Mouse (Mus musculus): ENCODE measurements at regions not wholly inside any gene's neighbourhood (a gene's known extent, or its start where the extent isn't known, plus 50 kb on each side); places are given as distances from the start of the nearest gene placed in this dataset.

DNA sequence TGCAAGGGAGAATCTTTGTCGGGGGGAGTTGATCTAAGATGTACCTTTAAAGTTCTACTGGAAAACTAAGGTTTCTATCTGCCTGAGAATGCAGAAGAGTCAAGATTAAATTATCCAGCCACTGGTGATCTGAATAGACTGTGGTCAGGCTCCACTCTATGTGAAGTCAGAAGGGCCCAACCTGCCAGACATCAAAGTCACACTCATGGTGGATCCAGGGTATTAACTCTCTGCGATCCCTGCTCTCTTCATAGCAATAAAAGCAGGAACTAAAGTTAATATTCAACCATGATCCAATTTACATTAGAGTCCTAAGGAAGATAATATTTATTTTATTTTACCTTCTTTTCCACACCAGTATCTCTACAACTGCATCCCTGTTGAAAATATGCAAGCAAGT is 242.5 kb downstream of the Efnb2 start:
- no peak for TF ChIP-seq RAD21 (IDR thresholded peaks at IDR 0.05; ENCODE audit: low read depth, low read length)
- no peak for TF ChIP-seq USF1 (IDR thresholded peaks at IDR 0.05; ENCODE audit: low read depth, low read length)
- no peak for TF ChIP-seq TAL1 (IDR thresholded peaks at IDR 0.05; ENCODE audit: low read length)
- TF ChIP-seq E2F4 (IDR thresholded peaks at IDR 0.05; ENCODE audit: borderline replicate concordance, low read depth, low read length) = no peak
- TF ChIP-seq JUND (IDR thresholded peaks at IDR 0.05; ENCODE audit: low read depth, low read length) = no peak
- TF ChIP-seq NRF1 (IDR thresholded peaks at IDR 0.05; ENCODE audit: insufficient read depth, low read depth, low read length, poor library complexity, severe bottlenecking) = no peak
- no peak for TF ChIP-seq CTCF (IDR thresholded peaks at IDR 0.05 in 2 of 3, conservative IDR thresholded peaks at IDR 0.05 in 1 of 3; ENCODE audit: control insufficient read depth in 1 of 3, insufficient read depth in 1 of 3, low read depth in 2 of 3, low read length in 3 of 3, poor library complexity in 1 of 3, severe bottlenecking in 1 of 3)
- no peak for TF ChIP-seq CHD2 (IDR thresholded peaks at IDR 0.05; ENCODE audit: low read length)
- no peak for TF ChIP-seq TBP (IDR thresholded peaks at IDR 0.05; ENCODE audit: low read depth, low read length)
- TF ChIP-seq ZMIZ1 (IDR thresholded peaks at IDR 0.05; ENCODE audit: low read depth, low read length) = no peak
- TF ChIP-seq MEF2A (IDR thresholded peaks at IDR 0.05; ENCODE audit: extremely low read depth, insufficient replicate concordance, low read depth, low read length, poor library complexity, severe bottlenecking) = no peak
- TF ChIP-seq BHLHE40 (IDR thresholded peaks at IDR 0.05; ENCODE audit: borderline replicate concordance, low read depth, low read length) = no peak
- no peak for TF ChIP-seq HCFC1 (IDR thresholded peaks at IDR 0.05; ENCODE audit: low read depth, low read length)
- no peak for TF ChIP-seq EP300 (IDR thresholded peaks at IDR 0.05; ENCODE audit: low read depth in 1 of 2, low read length in 2 of 2)
- no peak for TF ChIP-seq MXI1 (IDR thresholded peaks at IDR 0.05; ENCODE audit: low read depth, low read length)
- no peak for TF ChIP-seq RCOR1 (IDR thresholded peaks at IDR 0.05; ENCODE audit: low read depth, low read length)
- TF ChIP-seq ZNF384 (IDR thresholded peaks at IDR 0.05; ENCODE audit: low read depth, low read length) = no peak
- no peak for TF ChIP-seq ZKSCAN1 (IDR thresholded peaks at IDR 0.05; ENCODE audit: low read depth, low read length)
- Histone ChIP-seq H3K9ac (ENCODE audit: control insufficient read depth, low read depth, low read length, poor library complexity, severe bottlenecking) (no peak overlapping the region), H3K4me3 (ENCODE audit: control insufficient read depth in 1 of 2, insufficient read depth in 1 of 2, low read depth in 2 of 2, low read length in 2 of 2) (no peak overlapping the region), H3K36me3 (ENCODE audit: control insufficient read depth in 1 of 2, insufficient read depth in 2 of 2, low read length in 2 of 2) (no peaks in the 10 kb centered on the region), H3K27ac (ENCODE audit: control insufficient read depth, low read depth, low read length) (no peak overlapping the region), H3K4me1 (ENCODE audit: control insufficient read depth in 1 of 2, insufficient read depth in 2 of 2, low read length in 2 of 2) (no peaks in the 10 kb centered on the region), H3K9me3 (replicated peaks; ENCODE audit: insufficient read depth, low read length) (no peaks in the 10 kb centered on the region), H3K79me2 (ENCODE audit: control insufficient read depth, insufficient read depth, low read length, poor library complexity) (no peaks in the 10 kb centered on the region), H3K27me3 (ENCODE audit: control insufficient read depth in 1 of 2, insufficient read depth in 2 of 2, low read length in 2 of 2) (no peaks in the 10 kb centered on the region)
- no peak for DNase-seq (ENCODE audit: low read depth, low spot score)

DNA sequence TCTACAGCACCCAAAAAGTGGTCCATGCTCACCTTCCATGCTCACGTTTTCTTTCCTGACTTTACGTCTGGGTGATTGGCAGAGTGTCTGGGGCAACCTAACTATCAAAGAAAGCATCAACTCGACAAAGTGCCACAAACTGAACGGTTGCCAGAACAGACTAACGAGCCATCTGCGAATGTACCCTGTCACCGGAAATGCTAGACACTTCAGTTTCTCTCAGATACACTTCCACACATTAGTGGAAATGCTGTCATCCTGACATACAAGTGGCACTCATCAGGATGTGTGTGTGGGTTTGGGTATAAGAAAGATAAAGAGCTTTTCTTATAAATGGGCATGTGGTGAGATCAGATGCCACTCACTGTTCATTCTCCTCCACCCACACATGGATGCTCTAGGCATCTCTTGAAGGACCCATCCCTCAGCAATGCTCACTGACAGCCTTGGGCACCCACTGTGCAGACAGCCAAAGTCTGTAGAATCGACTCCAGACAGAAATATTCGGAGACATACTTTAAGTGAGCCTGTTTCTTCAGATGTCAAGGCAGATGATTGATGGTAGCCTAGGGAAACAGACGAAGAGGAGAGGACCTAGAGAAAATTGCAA is 244.8 kb downstream of the Efnb2 start:
- H3K36me3 ChIP-seq (ENCODE audit: control insufficient read depth in 1 of 2, insufficient read depth in 2 of 2, low read length in 2 of 2) = no peaks in the 10 kb centered on the region
- H3K27ac ChIP-seq (ENCODE audit: control insufficient read depth, low read depth, low read length) = no peak overlapping the region
- no peak for TF ChIP-seq USF2 (IDR thresholded peaks at IDR 0.05; ENCODE audit: borderline replicate concordance in 1 of 2, insufficient read depth in 1 of 2, low read depth in 1 of 2, low read length in 2 of 2)
- TF ChIP-seq POLR2A (IDR thresholded peaks at IDR 0.05; ENCODE audit: control insufficient read depth in 1 of 2, insufficient read depth in 1 of 2, low read depth in 1 of 2, low read length in 2 of 2, poor library complexity in 1 of 2) = no peak
- TF ChIP-seq POLR2AphosphoS5 (IDR thresholded peaks at IDR 0.05; ENCODE audit: borderline replicate concordance, low read depth, low read length) = no peak
- no peak for TF ChIP-seq NRF1 (IDR thresholded peaks at IDR 0.05; ENCODE audit: insufficient read depth, low read depth, low read length, poor library complexity, severe bottlenecking)
- TF ChIP-seq CHD1 (IDR thresholded peaks at IDR 0.05; ENCODE audit: low read depth, low read length) = no peak
- TF ChIP-seq SIN3A (IDR thresholded peaks at IDR 0.05; ENCODE audit: low read length) = no peak
- no peak for TF ChIP-seq BHLHE40 (IDR thresholded peaks at IDR 0.05; ENCODE audit: borderline replicate concordance, low read depth, low read length)
- no peak for TF ChIP-seq RAD21 (IDR thresholded peaks at IDR 0.05; ENCODE audit: low read depth, low read length)
- no peak for TF ChIP-seq ZMIZ1 (IDR thresholded peaks at IDR 0.05; ENCODE audit: low read depth, low read length)
- no peak for TF ChIP-seq KAT2A (conservative IDR thresholded peaks at IDR 0.05; ENCODE audit: low read depth, low read length)
- H3K4me3 ChIP-seq (ENCODE audit: control insufficient read depth in 1 of 2, insufficient read depth in 1 of 2, low read depth in 2 of 2, low read length in 2 of 2) = no peak overlapping the region
- no peaks in the 10 kb centered on the region for H3K79me2 ChIP-seq (ENCODE audit: control insufficient read depth, insufficient read depth, low read length, poor library complexity)
- no peaks in the 10 kb centered on the region for H3K9me3 ChIP-seq (replicated peaks; ENCODE audit: insufficient read depth, low read length)
- H3K9ac ChIP-seq (ENCODE audit: control insufficient read depth, low read depth, low read length, poor library complexity, severe bottlenecking) = no peak overlapping the region
- no peak for DNase-seq (ENCODE audit: low read depth, low spot score)
- H3K4me1 ChIP-seq (ENCODE audit: control insufficient read depth in 1 of 2, insufficient read depth in 2 of 2, low read length in 2 of 2) = no peaks in the 10 kb centered on the region
- no peaks in the 10 kb centered on the region for H3K27me3 ChIP-seq (ENCODE audit: control insufficient read depth in 1 of 2, insufficient read depth in 2 of 2, low read length in 2 of 2)
